Mouse (Mus musculus): ENCODE measurements around the gene Rapgefl1. TPM values are rescaled to one million over a fixed set of nuclear protein-coding genes. Genes with fewer than 3 reads are reported as not detected.

The Rapgefl1 gene
- polyA plus RNA-seq, 1 experiment from 2014 or later, result 6.3 TPM

DNA sequence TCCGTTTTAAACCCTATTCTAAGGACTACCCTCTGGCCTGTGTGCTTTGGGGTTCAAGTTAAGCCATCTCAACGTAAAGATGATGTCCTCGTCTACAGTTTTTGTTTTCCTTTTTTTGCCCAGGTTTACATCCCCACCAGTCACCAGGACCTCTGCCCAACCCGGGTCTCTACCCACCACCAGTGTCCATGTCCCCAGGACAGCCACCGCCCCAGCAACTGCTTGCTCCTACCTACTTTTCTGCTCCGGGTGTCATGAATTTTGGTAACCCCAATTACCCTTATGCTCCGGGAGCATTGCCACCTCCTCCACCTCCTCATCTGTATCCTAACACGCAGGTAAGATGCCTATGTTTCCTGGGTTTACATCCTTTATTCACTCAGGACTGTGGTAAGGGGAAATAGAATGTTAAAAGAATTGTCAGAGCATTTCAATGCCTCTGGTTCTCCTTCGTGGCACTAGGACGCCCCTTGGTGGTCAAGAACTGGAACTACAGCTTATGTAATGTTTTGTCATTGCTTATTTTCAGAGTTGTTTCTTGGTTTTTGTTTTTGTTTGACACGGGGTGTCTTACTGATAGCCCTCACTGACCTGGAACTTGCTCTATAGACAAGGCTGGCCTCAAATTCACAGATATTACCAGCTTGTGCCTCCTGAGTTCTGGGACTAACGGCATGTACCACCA, 7.4 kb upstream of the Rapgefl1 start:
- H3K36me3 ChIP-seq (ENCODE audit: control insufficient read depth, insufficient read depth, low read length), result peaks cover 94% of the 10 kb centered on the region

DNA sequence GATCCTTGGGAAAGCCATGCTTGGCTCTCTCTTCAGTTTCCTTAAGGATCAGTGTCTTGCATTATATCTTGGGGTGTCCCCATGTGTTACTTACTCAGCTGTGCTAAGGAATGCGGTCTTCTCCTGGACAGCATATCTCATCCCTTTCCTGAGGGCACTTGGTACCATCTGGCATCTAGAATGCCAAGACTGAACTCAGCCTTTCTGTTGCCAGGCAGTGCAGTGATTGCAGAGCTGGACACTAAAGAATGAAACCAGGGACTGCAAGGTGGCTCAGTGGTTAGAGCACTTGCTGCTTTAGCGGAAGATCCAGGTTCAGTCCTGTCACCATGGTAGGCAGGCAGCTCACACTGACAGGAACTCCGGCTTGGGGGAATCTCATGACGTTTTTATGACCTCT, 6.7 kb upstream of the Rapgefl1 start:
- 85% methylated on average over 4 of the region's 4 CpGs for WGBS

More for the DNA sequence above, 7.4 kb upstream of the Rapgefl1 start:
- H3K4me1 ChIP-seq (ENCODE audit: control insufficient read depth, insufficient read depth, low read length), result no peaks in the 10 kb centered on the region
- no peaks in the 10 kb centered on the region for H3K9me3 ChIP-seq (ENCODE audit: control insufficient read depth, low read length)
- H3K27me3 ChIP-seq (replicated peaks; ENCODE audit: control insufficient read depth, insufficient read depth, low read length), result no peaks in the 10 kb centered on the region
- H3K27ac ChIP-seq (replicated peaks; ENCODE audit: low read depth, low read length), result no peak overlapping the region
- ATAC-seq (ENCODE audit: low read depth) (no peak), DNase-seq (ENCODE audit: low spot score) (no peak)
- no peak overlapping the region for H3K4me2 ChIP-seq (ENCODE audit: low read depth, low read length)
- no peak overlapping the region for H3K9ac ChIP-seq (ENCODE audit: low read depth, low read length)
- WGBS, result 72% methylated on average over 12 of the region's 12 CpGs
- no peak overlapping the region for H3K4me3 ChIP-seq (ENCODE audit: low read depth, low read length)

GRCm38 (mm10) chr11:98835296-98835695, 1.3 kb upstream of the Rapgefl1 start:
- no peak overlapping the region for H3K27ac ChIP-seq (replicated peaks; ENCODE audit: low read depth, low read length)
- ATAC-seq (ENCODE audit: low read depth) (no peak), DNase-seq (ENCODE audit: low spot score) (no peak)
- H3K36me3 ChIP-seq (ENCODE audit: control insufficient read depth, insufficient read depth, low read length), result peaks cover 35% of the 10 kb centered on the region
- H3K4me3 ChIP-seq (ENCODE audit: low read depth, low read length), result no peak overlapping the region
- no peak overlapping the region for H3K4me2 ChIP-seq (ENCODE audit: low read depth, low read length)
- H3K9me3 ChIP-seq (ENCODE audit: control insufficient read depth, low read length), result no peaks in the 10 kb centered on the region
- WGBS, result 56% methylated on average over 5 of the region's 5 CpGs
- H3K9ac ChIP-seq (ENCODE audit: low read depth, low read length), result no peak overlapping the region
- no peaks in the 10 kb centered on the region; the same call in 1 of the 2 replicates for H3K27me3 ChIP-seq (replicated peaks; ENCODE audit: control insufficient read depth, insufficient read depth, low read length)
- peaks cover 10% of the 10 kb centered on the region for H3K4me1 ChIP-seq (ENCODE audit: control insufficient read depth, insufficient read depth, low read length)

More for the DNA sequence above, 6.7 kb upstream of the Rapgefl1 start:
- Histone ChIP-seq H3K36me3 (ENCODE audit: control insufficient read depth, insufficient read depth, low read length) (peaks cover 87% of the 10 kb centered on the region), H3K9ac (ENCODE audit: low read depth, low read length) (no peak overlapping the region), H3K4me3 (ENCODE audit: low read depth, low read length) (no peak overlapping the region), H3K27me3 (replicated peaks; ENCODE audit: control insufficient read depth, insufficient read depth, low read length) (no peaks in the 10 kb centered on the region), H3K9me3 (ENCODE audit: control insufficient read depth, low read length) (no peaks in the 10 kb centered on the region), H3K27ac (replicated peaks; ENCODE audit: low read depth, low read length) (no peak overlapping the region), H3K4me2 (ENCODE audit: low read depth, low read length) (no peak overlapping the region), H3K4me1 (ENCODE audit: control insufficient read depth, insufficient read depth, low read length) (no peaks in the 10 kb centered on the region)
- no peak for ATAC-seq (ENCODE audit: low read depth)
- no peak for DNase-seq (ENCODE audit: low spot score)

GRCm38 (mm10) chr11:98835725-98836124, 860 bp upstream of the Rapgefl1 start:
- Histone ChIP-seq H3K27me3 (replicated peaks; ENCODE audit: control insufficient read depth, insufficient read depth, low read length) (no peaks in the 10 kb centered on the region; the same call in 1 of the 2 replicates), H3K4me3 (ENCODE audit: low read depth, low read length) (no peak overlapping the region), H3K4me1 (ENCODE audit: control insufficient read depth, insufficient read depth, low read length) (peaks cover 10% of the 10 kb centered on the region), H3K9me3 (ENCODE audit: control insufficient read depth, low read length) (no peaks in the 10 kb centered on the region), H3K27ac (replicated peaks; ENCODE audit: low read depth, low read length) (no peak overlapping the region), H3K4me2 (ENCODE audit: low read depth, low read length) (no peak overlapping the region), H3K9ac (ENCODE audit: low read depth, low read length) (0 out of 2 replicates have a peak overlapping the region, but pooled peaks have one; percentile 4), H3K36me3 (ENCODE audit: control insufficient read depth, insufficient read depth, low read length) (peaks cover 32% of the 10 kb centered on the region)
- WGBS, result 55% methylated on average over 3 of the region's 3 CpGs
- ATAC-seq (ENCODE audit: low read depth) (no peak), DNase-seq (ENCODE audit: low spot score) (no peak)

- peak overlapping the region; percentile 98 for H3K4me2 ChIP-seq (ENCODE audit: low read depth, low read length)
- H3K27me3 ChIP-seq (replicated peaks; ENCODE audit: control insufficient read depth, insufficient read depth, low read length), result no peaks in the 10 kb centered on the region; the same call in 1 of the 2 replicates
- H3K9me3 ChIP-seq (ENCODE audit: control insufficient read depth, low read length), result no peaks in the 10 kb centered on the region
- DNase-seq (ENCODE audit: low spot score) (no peak), ATAC-seq (ENCODE audit: low read depth) (no peak)
- peaks cover 28% of the 10 kb centered on the region for H3K36me3 ChIP-seq (ENCODE audit: control insufficient read depth, insufficient read depth, low read length)
- H3K9ac ChIP-seq (ENCODE audit: low read depth, low read length), result 0 out of 2 replicates have a peak overlapping the region, but pooled peaks have one; percentile 4
- 26% methylated on average over 7 of the region's 7 CpGs for WGBS
- H3K27ac ChIP-seq (replicated peaks; ENCODE audit: low read depth, low read length), result no peak overlapping the region
- H3K4me3 ChIP-seq (ENCODE audit: low read depth, low read length), result peak overlapping the region; percentile 75
- peaks cover 10% of the 10 kb centered on the region for H3K4me1 ChIP-seq (ENCODE audit: control insufficient read depth, insufficient read depth, low read length)
Observed at GRCm38 (mm10) chr11:98836128-98836527, 457 bp upstream of the Rapgefl1 start.

DNA sequence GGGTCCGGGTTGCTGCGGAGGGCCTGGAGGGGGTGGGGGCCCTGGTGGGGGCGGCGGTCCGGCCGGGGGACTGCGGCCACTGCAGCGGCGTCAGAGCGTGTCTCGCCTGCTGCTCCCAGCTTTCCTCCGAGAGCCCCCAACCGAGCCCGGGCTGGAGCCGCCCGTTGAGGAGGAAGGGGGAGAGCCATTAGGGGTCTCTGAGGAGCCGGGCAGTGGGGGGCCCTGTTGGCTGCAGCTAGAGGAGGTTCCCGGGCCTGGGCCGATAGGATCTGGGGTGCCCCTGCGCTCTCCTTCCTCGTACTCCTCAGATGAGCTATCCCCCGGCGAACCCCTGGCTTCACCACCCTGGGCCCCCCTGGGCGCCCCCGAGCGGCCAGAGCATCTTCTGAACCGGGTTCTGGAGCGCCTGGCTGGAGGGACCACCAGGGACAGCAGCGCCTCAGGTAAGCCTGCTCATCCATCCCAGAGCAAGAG, 683 bp downstream of the Rapgefl1 start:
- 2% methylated on average over 7 of the region's 29 CpGs for WGBS
- H3K27ac ChIP-seq (replicated peaks; ENCODE audit: low read depth, low read length), result no peak overlapping the region
- no peak for DNase-seq (ENCODE audit: low spot score)

GRCm38 (mm10) chr11:98837917-98838316, 1.3 kb downstream of the Rapgefl1 start:
- Histone ChIP-seq H3K9me3 (ENCODE audit: control insufficient read depth, low read length) (no peaks in the 10 kb centered on the region), H3K4me1 (ENCODE audit: control insufficient read depth, insufficient read depth, low read length) (peaks cover 10% of the 10 kb centered on the region), H3K9ac (ENCODE audit: low read depth, low read length) (0 out of 2 replicates have a peak overlapping the region, but pooled peaks have one; percentile 77), H3K27me3 (replicated peaks; ENCODE audit: control insufficient read depth, insufficient read depth, low read length) (no peaks in the 10 kb centered on the region; the same call in 1 of the 2 replicates), H3K27ac (replicated peaks; ENCODE audit: low read depth, low read length) (no peak overlapping the region), H3K4me3 (ENCODE audit: low read depth, low read length) (peak overlapping the region; percentile 75), H3K4me2 (ENCODE audit: low read depth, low read length) (peak overlapping the region; percentile 98), H3K36me3 (ENCODE audit: control insufficient read depth, insufficient read depth, low read length) (peaks cover 11% of the 10 kb centered on the region)
- WGBS, result 47% methylated on average over 11 of the region's 11 CpGs
- ATAC-seq (ENCODE audit: low read depth), result no peak
- no peak for DNase-seq (ENCODE audit: low spot score)

More for the DNA sequence above, 683 bp downstream of the Rapgefl1 start:
- Histone ChIP-seq H3K4me3 (ENCODE audit: low read depth, low read length) (peak overlapping the region; percentile 75), H3K27me3 (replicated peaks; ENCODE audit: control insufficient read depth, insufficient read depth, low read length) (no peaks in the 10 kb centered on the region; the same call in 1 of the 2 replicates), H3K36me3 (ENCODE audit: control insufficient read depth, insufficient read depth, low read length) (peaks cover 17% of the 10 kb centered on the region), H3K9me3 (ENCODE audit: control insufficient read depth, low read length) (no peaks in the 10 kb centered on the region), H3K4me2 (ENCODE audit: low read depth, low read length) (peak overlapping the region; percentile 98), H3K9ac (ENCODE audit: low read depth, low read length) (peak overlapping the region; percentile 77), H3K4me1 (ENCODE audit: control insufficient read depth, insufficient read depth, low read length) (peaks cover 10% of the 10 kb centered on the region)
- ATAC-seq (ENCODE audit: low read depth), result 0 out of 2 replicates have a peak, but pooled peaks have one; percentile 1

DNA sequence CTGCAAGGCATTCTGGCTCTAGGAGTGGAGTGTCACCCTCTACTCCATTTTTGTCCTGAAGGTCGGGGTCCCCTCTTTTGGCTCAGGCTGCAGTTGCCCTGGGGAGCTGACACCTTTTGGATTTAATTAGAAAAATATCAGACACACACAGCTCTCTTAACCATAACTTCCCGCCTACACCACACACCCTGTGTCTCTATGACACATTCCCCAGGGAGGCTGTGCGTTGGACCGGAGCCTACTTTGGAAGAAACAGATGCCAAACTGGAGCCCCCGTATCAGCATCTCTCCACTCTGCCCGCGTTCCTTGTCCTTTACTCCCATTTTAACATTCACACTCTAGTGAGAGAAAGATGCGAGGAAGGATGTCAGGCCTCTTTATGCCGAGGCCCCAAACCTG, 1.9 kb downstream of the Rapgefl1 start:
- H3K9ac ChIP-seq (ENCODE audit: low read depth, low read length), result no peak overlapping the region

More for the DNA sequence above, 1.9 kb downstream of the Rapgefl1 start:
- DNase-seq (ENCODE audit: low spot score) (no peak), ATAC-seq (ENCODE audit: low read depth) (no peak)
- Histone ChIP-seq H3K36me3 (ENCODE audit: control insufficient read depth, insufficient read depth, low read length) (peaks cover 5% of the 10 kb centered on the region), H3K4me3 (ENCODE audit: low read depth, low read length) (no peak overlapping the region), H3K27me3 (replicated peaks; ENCODE audit: control insufficient read depth, insufficient read depth, low read length) (no peaks in the 10 kb centered on the region; the same call in 1 of the 2 replicates), H3K27ac (replicated peaks; ENCODE audit: low read depth, low read length) (no peak overlapping the region), H3K4me2 (ENCODE audit: low read depth, low read length) (no peak overlapping the region), H3K9me3 (ENCODE audit: control insufficient read depth, low read length) (no peaks in the 10 kb centered on the region), H3K4me1 (ENCODE audit: control insufficient read depth, insufficient read depth, low read length) (peaks cover 10% of the 10 kb centered on the region)
- 64% methylated on average over 9 of the region's 9 CpGs for WGBS

All from embryonic facial prominence, embryonic 14.5 days (tissue).